Mouse (Mus musculus) small intestine, adult 10 weeks (tissue): ENCODE data around the gene 5730480H06Rik. TPM values are rescaled to one million over a fixed set of nuclear protein-coding genes. Genes with fewer than 3 reads are reported as not detected.

Experiments used
- polyA plus RNA-seq: library from polyadenylated mRNA; stranded (reverse); fragments of 350-450 nt; fragmentation: Illumina TruSeq; extraction: RNeasy Lipid Tissue Mini Kit (QIAGEN cat#74804); gene quantifications from one replicate; pipeline ENCODE4 v1.2.3, GENCODE M21; 2014; ENCODE audit warnings: low replicate concordance

Gene 5730480H06Rik
- 22.7 TPM for polyA plus RNA-seq

DNA sequence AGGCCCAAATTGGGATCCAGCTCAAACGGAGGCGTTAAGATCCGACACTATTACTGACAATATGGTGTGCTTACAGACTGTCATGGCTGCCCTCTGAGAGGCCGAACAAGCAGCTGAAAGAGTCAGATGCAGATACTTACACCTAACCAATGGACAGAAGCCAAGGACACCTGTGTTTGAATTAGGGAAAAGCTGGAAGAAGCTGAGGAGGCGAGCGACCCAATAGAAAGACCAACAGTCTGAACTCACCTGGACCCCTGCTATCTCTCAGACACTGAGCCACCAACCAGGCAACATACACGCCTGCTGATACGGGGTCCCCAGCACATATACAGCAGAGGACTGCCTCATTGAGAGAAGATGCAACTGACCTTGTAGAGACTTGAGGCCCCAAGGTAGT lies at the start of gene 5730480H06Rik:
TSS of gene 5730480H06Rik (plus strand) at position 301 of the 400 bp plus-strand sequence.

